Mouse (Mus musculus): ENCODE measurements around the gene Ip6k2. TPM values are rescaled to one million over a fixed set of nuclear protein-coding genes. Genes with fewer than 3 reads are reported as not detected.
A peak's percentile ranks its signal among the peaks of the same experiment; 100 is the strongest.

The Ip6k2 gene
- total and polyA plus RNA-seq, 3 experiments = 23.6 to 28.4 (median 27.2) TPM

- H3K36me3 ChIP-seq (replicated peaks in 1 of 2; ENCODE audit: control insufficient read depth in 1 of 2, insufficient read depth in 1 of 2, low read length in 1 of 2) = peaks cover 43 to 66% of the 10 kb centered on the region in 2 experiments
- no peaks in the 10 kb centered on the region for H3K9me3 ChIP-seq (replicated peaks; ENCODE audit: low read length)
- H3K79me2 ChIP-seq (replicated peaks; ENCODE audit: control insufficient read depth, extremely low read depth, insufficient read depth, poor library complexity, severe bottlenecking) = peaks cover 31% of the 10 kb centered on the region
- dilution Hi-C loops (cut with MboI; ENCODE audit: extremely low pct_ligation_motif_present, extremely low pct_unique_long_range_greater_than_20kb, low sequenced_read_pairs) = no loop called here
- no peaks in the 10 kb centered on the region for H3K27me3 ChIP-seq (replicated peaks)
- H3K4me3 ChIP-seq (replicated peaks in 1 of 3; ENCODE audit: low read depth in 2 of 3, low read length in 2 of 3, poor library complexity in 1 of 3) = no peak overlapping the region
- no peak overlapping the region for H3K9ac ChIP-seq (ENCODE audit: insufficient read depth, low read depth)
- peaks cover 20 to 69% of the 10 kb centered on the region in 2 experiments for H3K4me1 ChIP-seq (ENCODE audit: control insufficient read depth in 1 of 2, insufficient read depth in 2 of 2)
- H3K27ac ChIP-seq (ENCODE audit: insufficient read depth, low read depth) = no peak overlapping the region
- TF ChIP-seq POLR2A (IDR thresholded peaks at IDR 0.05; ENCODE audit: low read depth, low read length) = no peak
- TF ChIP-seq ZKSCAN1 (IDR thresholded peaks at IDR 0.05; ENCODE audit: borderline replicate concordance, low read depth, low read length) = no peak
- TF ChIP-seq RAD21 (IDR thresholded peaks at IDR 0.05; ENCODE audit: low read depth, low read length) = no peak
- TF ChIP-seq ZC3H11A (IDR thresholded peaks at IDR 0.05; ENCODE audit: low read depth, low read length) = no peak
- TF ChIP-seq E2F4 (IDR thresholded peaks at IDR 0.05; ENCODE audit: insufficient replicate concordance, low read depth, low read length) = no peak
- no peak for TF ChIP-seq NRF1 (IDR thresholded peaks at IDR 0.05; ENCODE audit: low read depth, low read length)
- TF ChIP-seq MYC (IDR thresholded peaks at IDR 0.05; ENCODE audit: low read depth, low read length) = no peak
- TF ChIP-seq ZMIZ1 (IDR thresholded peaks at IDR 0.05; ENCODE audit: low read depth, low read length) = no peak
- TF ChIP-seq SIN3A (IDR thresholded peaks at IDR 0.05; ENCODE audit: low read length) = no peak
- TF ChIP-seq MEF2A (IDR thresholded peaks at IDR 0.05; ENCODE audit: borderline replicate concordance, low read depth, low read length) = no peak
- TF ChIP-seq JUND (conservative IDR thresholded peaks at IDR 0.05; ENCODE audit: low read depth, low read length) = no peak
- no peak for TF ChIP-seq ETS1 (conservative IDR thresholded peaks at IDR 0.05; ENCODE audit: low read depth, low read length)
- no peak for TF ChIP-seq MAZ (IDR thresholded peaks at IDR 0.05; ENCODE audit: low read depth, low read length)
- TF ChIP-seq EP300 (IDR thresholded peaks at IDR 0.05; ENCODE audit: low read length) = no peak
- TF ChIP-seq CTCF (conservative IDR thresholded peaks at IDR 0.05 in 1 of 2, IDR thresholded peaks at IDR 0.05 in 1 of 2; ENCODE audit: low read depth in 2 of 2, low read length in 2 of 2) = no peak
- TF ChIP-seq MAFK (IDR thresholded peaks at IDR 0.05; ENCODE audit: insufficient replicate concordance, low read length) = no peak
- TF ChIP-seq PAX5 (IDR thresholded peaks at IDR 0.05; ENCODE audit: low read length) = no peak
- no peak for TF ChIP-seq USF2 (conservative IDR thresholded peaks at IDR 0.05; ENCODE audit: low read depth, low read length)
- no peak for TF ChIP-seq SMC3 (IDR thresholded peaks at IDR 0.05; ENCODE audit: low read depth, low read length)
- no peak for TF ChIP-seq POLR2AphosphoS2 (IDR thresholded peaks at IDR 0.05; ENCODE audit: low read depth, low read length)
- no peak for DNase-seq (ENCODE audit: extremely low read depth)
- in situ Hi-C loops (cut with MboI; ENCODE audit: low pct_ligation_motif_present, low pct_unique_long_range_greater_than_20kb, low sequenced_read_pairs) = no loop called here
- no peak overlapping the region for H3K4me2 ChIP-seq (ENCODE audit: insufficient read depth, low read depth, poor library complexity, severe bottlenecking)
These were observed 13.9 kb downstream of the Ip6k2 start for GRCm38 (mm10) chr9:108797477-108797876.

- dilution Hi-C loops (cut with MboI; ENCODE audit: extremely low pct_ligation_motif_present, extremely low pct_unique_long_range_greater_than_20kb, low sequenced_read_pairs) = no loop called here
- Histone ChIP-seq H3K4me1 (ENCODE audit: control insufficient read depth in 1 of 2, insufficient read depth in 2 of 2) (peaks cover 17 to 58% of the 10 kb centered on the region in 2 experiments), H3K4me3 (replicated peaks in 1 of 3; ENCODE audit: low read depth in 2 of 3, low read length in 2 of 3, poor library complexity in 1 of 3) (no peak overlapping the region), H3K79me2 (replicated peaks; ENCODE audit: control insufficient read depth, extremely low read depth, insufficient read depth, poor library complexity, severe bottlenecking) (peaks cover 28% of the 10 kb centered on the region), H3K27ac (ENCODE audit: insufficient read depth, low read depth) (no peak overlapping the region), H3K9me3 (replicated peaks; ENCODE audit: low read length) (no peaks in the 10 kb centered on the region), H3K27me3 (replicated peaks) (no peaks in the 10 kb centered on the region), H3K36me3 (replicated peaks in 1 of 2; ENCODE audit: control insufficient read depth in 1 of 2, insufficient read depth in 1 of 2, low read length in 1 of 2) (peaks cover 47 to 76% of the 10 kb centered on the region in 2 experiments), H3K4me2 (ENCODE audit: insufficient read depth, low read depth, poor library complexity, severe bottlenecking) (no peak overlapping the region), H3K9ac (ENCODE audit: insufficient read depth, low read depth) (no peak overlapping the region)
- in situ Hi-C loops (cut with MboI; ENCODE audit: low pct_ligation_motif_present, low pct_unique_long_range_greater_than_20kb, low sequenced_read_pairs) = no loop called here
- peak; percentile 65 for DNase-seq (ENCODE audit: extremely low read depth)
- no peak for TF ChIP-seq POLR2AphosphoS2 (IDR thresholded peaks at IDR 0.05; ENCODE audit: low read depth, low read length)
- peak; percentile 61 for TF ChIP-seq ZNF384 (IDR thresholded peaks at IDR 0.05; ENCODE audit: low read depth, low read length)
- peak; percentile 63; the same call in 1 of the 2 replicates for TF ChIP-seq JUN (IDR thresholded peaks at IDR 0.05; ENCODE audit: insufficient read depth, low read depth, low read length)
- TF ChIP-seq BHLHE40 (IDR thresholded peaks at IDR 0.05; ENCODE audit: low read depth, low read length) = peak; percentile 54
- peak; percentile 64; the same call in 1 of the 2 replicates for TF ChIP-seq JUND (conservative IDR thresholded peaks at IDR 0.05; ENCODE audit: low read depth, low read length)
- peak; percentile 78 for TF ChIP-seq EP300 (IDR thresholded peaks at IDR 0.05; ENCODE audit: low read length)
- TF ChIP-seq MYC (IDR thresholded peaks at IDR 0.05; ENCODE audit: low read depth, low read length) = no peak
- peak; percentile 83 for TF ChIP-seq ETS1 (conservative IDR thresholded peaks at IDR 0.05; ENCODE audit: low read depth, low read length)
- peak; percentile 62; the same call in 1 of the 2 replicates for TF ChIP-seq MEF2A (IDR thresholded peaks at IDR 0.05; ENCODE audit: borderline replicate concordance, low read depth, low read length)
- TF ChIP-seq IRF4 (IDR thresholded peaks at IDR 0.05; ENCODE audit: low read depth, low read length) = peak; percentile 88
- TF ChIP-seq USF2 (conservative IDR thresholded peaks at IDR 0.05; ENCODE audit: low read depth, low read length) = no peak
These were observed 15.0 kb downstream of the Ip6k2 start for GRCm38 (mm10) chr9:108798508-108799075.
